Mouse (Mus musculus) gastrocnemius, postnatal 10 days (tissue): ENCODE measurements around the gene Plxnb2. TPM values are rescaled to one million over a fixed set of nuclear protein-coding genes. Genes with fewer than 3 reads are reported as not detected.
A peak's percentile ranks its signal among the peaks of the same experiment; 100 is the strongest.

Source experiments
- DNase-seq: peaks from one replicate; pipeline ENCODE4 v3.0.0; 2021; ENCODE audit warnings: mixed read lengths
- total RNA-seq, 2 experiments: library from RNA; stranded (reverse); gene quantifications; 2 replicates each; pipeline ENCODE4 v1.2.3; 2021

The Plxnb2 gene
- total RNA-seq, 2 experiments from 2014 or later, result 28.9 to 43.0 TPM

GRCm38 (mm10) chr15:89179630-89179964, 991 bp downstream of the Plxnb2 start:
- no peak for DNase-seq

DNA sequence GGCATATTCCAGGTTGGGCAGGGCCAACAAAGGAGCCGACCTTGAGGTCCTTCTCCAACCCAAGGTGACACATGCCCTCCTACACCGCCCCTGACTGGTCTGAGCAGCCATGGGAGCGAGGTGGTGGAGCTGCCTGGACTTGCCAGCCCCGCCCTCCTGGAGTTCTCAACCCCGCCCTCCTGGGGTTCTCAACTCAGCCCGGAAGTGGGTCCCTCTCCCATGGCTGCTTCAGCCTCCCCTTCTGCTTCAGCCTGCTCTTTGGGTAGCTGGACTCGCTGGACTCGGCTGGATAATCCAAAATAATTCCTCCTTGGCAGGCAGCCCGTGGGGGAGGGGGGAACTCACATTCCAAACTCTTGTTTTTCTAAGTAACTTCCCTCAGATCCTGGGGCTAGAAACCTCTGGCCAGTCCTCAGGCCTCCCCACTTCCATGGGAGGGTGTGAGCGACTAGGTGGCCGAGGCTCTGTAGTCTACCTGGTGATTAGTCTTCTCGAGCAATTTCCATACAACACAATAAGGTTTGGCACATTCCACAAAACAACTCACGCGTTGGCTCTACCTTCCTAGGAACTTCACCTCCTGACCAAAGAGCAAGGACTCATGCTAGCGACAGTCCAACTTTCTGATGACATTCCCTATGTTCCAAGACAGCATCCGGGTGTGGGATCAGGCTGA, 1.5 kb downstream of the Plxnb2 start:
- peak; percentile 72 for DNase-seq

GRCm38 (mm10) chr15:89178260-89178860, 2.2 kb downstream of the Plxnb2 start:
- DNase-seq, result no peak

- DNase-seq, result no peak
Measured at GRCm38 (mm10) chr15:89177576-89178259, 2.9 kb downstream of the Plxnb2 start.

GRCm38 (mm10) chr15:89177121-89177520, 3.5 kb downstream of the Plxnb2 start:
- peak; percentile 59 for DNase-seq

DNA sequence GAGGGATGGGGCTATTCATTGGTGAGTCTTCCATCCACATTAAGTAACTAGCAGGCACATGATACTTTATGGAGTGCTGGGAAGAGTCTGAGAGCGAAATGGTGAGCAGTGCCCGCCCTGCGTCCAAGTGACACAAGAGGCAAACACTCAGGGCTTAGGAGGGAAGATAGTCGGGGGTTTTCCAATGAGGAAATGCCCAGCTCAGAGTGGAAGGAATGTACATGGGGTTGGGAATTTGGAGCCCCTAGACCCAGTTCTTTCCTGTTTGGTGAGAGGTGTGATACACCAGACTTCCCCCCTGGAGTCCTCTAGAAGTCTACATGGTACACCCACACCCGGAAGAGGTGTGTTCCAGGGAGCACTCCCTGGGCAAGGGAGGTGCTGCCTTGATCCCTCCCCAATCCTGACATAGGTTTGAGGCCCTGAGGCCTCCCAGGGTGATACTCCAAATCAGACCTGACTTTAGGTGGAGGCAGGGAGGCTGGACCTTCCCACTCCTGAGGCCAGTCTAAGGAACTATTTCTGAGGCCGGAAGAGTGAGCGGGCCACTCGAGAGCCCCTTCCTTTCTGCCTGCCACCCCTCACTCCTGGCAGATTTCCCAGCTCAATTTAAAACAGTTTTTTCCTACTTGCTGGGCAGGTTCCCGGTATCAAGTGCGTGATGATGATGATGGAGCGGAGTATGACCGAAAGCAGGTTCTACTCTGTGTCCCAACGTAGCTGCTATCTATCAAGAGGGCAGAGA, 5.0 kb downstream of the Plxnb2 start:
- no peak for DNase-seq

DNA sequence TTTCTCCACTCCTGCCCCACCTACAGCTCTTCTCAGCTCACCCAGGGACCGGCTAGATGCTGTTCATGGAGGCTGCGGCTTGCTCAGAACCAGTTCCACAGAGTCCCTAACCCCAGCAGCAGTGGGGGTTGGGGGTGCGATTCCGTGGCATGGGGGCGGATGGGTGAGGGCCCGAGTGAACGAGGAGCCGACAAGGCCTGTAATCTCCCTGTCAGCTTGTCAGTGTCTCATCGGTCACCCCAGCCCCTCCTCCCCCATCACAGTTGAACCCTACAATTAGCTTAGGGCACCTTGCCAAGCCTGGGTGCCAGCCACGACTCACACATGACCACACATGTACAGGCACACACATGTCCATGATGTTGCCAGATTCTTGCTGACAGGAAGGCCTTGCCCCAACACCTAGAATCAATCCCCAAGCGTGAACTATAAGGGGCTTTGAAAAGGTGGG, 5.7 kb downstream of the Plxnb2 start:
- no peak for DNase-seq

- DNase-seq, result peak; percentile 54
Measured at GRCm38 (mm10) chr15:89173906-89174214, 6.7 kb downstream of the Plxnb2 start.

GRCm38 (mm10) chr15:89173024-89173905, 7.3 kb downstream of the Plxnb2 start:
- DNase-seq, result peak; percentile 54

DNA sequence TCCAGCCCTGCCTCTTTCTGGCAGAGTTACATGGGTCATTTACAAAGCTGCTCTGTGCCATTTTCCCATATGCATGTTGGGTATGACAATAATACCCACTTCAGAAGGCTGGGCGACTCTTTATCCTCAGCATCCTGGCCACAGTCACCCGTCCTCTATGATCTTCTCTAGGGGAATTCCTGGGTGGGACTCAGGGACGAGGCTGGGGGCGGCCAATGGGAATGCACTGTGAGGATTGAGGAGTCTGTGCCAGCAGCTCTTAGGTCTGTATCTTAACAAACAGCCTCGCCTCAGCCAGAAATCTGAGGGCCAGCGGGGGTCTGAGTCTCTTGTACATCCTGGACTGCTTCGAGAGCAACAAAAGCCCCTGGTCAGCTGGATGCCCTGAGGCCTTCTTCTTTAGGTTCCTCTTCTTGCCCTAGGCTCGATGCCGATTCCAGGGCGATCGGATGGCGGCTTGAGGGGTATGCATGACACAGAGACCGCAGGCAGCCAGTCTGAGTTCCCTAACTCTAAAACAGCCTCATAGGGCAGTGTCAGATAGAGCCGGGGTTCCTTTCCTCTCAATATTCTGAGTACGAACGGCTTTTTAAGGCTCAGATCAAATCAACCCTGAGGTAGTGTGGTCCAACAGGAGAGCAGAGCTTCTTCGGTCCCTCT, 8.2 kb downstream of the Plxnb2 start:
- no peak for DNase-seq

- DNase-seq, result no peak
Measured at GRCm38 (mm10) chr15:89171526-89172051, 9.0 kb downstream of the Plxnb2 start.

- no peak for DNase-seq
Measured at GRCm38 (mm10) chr15:89170102-89170501, 10.5 kb downstream of the Plxnb2 start.

DNA sequence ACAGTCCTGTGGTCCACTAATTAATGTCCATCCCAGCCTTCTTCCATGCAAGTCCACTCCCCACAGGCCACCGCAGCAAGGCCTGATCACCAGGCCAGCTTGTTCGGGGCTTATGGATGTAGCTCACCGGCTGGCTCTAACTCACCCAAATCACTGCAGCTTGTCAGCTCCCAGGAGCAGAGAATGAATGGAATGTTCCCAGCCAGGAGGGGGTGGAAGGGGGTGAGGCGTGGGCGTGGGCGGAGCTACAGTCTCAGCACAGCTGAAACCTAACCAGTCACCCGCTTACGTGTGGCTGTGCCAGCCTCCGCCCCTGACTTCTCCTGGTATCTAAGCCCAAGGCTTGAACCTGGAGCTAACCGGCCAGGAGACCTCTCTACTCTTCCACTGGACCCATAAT, 11.2 kb downstream of the Plxnb2 start:
- DNase-seq, result peak; percentile 65

GRCm38 (mm10) chr15:89168922-89169321, 11.7 kb downstream of the Plxnb2 start:
- DNase-seq, result no peak

DNA sequence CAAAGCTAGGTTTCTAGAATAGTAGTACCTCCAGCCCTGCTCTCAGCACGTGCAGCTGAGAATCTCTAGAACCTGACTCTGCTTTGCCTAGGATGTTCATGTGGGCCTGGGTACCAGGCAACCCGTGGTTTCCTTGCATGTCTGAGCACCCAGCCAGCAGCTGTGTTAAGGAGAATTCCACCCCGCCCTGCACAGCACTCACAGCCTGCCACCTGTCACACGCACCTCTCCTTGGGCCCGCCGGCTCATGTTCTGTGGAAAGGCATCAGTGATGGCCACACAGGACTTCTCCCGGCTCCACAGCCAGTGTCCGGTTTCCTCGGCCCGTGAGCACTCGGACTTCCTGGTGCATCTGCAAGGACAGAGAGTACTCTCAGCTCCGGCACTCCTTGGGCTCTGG, 15.1 kb downstream of the Plxnb2 start:
- no peak for DNase-seq

DNA sequence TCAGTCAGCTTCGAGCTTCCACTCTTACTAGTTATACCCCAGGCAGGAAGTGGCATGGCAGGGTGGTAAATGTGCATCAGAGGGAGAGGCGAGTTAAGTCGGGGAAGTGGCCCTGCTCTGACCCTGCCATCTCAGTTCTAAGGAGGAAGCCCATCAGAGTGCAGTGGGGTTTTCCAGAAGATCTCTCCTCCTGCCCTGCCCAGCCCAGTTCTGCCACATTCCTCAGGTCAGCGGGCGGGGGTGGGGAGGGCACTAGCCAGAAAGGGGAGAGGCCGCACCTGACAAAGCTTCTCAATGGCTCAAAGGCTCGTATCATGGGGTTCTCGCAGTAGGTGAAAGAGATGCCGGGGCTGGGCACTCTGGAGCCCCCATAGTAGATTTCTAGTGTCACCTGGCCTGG, 19.2 kb downstream of the Plxnb2 start:
- DNase-seq, result no peak

DNA sequence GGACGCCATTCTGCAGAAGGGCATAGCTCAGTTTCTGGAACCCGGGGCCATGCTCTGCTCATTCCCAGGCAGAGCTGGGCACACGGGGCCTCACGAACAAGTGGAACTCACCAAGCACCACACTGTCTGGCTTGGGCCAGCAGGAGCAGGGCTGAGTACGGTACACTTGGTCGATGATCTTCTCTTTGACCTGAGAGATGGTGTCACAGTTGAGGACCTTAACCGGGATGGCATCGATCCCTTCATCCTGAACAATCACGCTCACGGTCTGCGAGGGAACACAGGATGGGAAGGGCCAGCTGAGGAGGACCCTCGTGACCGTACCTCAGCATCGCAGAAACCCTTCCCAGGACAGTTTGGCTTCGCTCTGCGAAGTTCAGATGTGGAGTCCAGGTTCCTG, 22.1 kb downstream of the Plxnb2 start:
- no peak for DNase-seq

- DNase-seq, result peak; percentile 77
Measured at GRCm38 (mm10) chr15:89157954-89158353, 22.6 kb downstream of the Plxnb2 start.

DNA sequence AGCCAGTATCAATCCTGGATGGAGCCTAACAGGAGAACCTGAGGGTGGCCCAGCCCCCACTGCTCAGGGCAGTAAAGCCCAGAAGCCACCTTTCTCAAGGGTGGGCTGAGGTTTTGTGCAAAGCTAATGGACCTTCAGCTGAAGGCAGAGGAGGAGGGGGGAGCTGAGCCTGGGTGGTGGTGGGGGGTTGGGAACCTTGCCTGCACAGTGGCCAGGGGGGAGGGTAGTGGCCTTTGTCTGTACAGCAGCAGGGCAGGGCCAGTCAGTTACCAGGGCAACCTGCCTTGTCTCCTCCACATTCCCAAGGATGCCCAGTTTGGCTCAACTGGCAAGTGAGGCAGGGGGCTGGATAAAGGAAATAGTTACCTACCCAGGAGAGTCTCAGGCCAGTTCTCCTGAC, 28.3 kb downstream of the Plxnb2 start:
- no peak for DNase-seq

GRCm38 (mm10) chr15:89150041-89150390, 30.6 kb downstream of the Plxnb2 start:
- no peak for DNase-seq

DNA sequence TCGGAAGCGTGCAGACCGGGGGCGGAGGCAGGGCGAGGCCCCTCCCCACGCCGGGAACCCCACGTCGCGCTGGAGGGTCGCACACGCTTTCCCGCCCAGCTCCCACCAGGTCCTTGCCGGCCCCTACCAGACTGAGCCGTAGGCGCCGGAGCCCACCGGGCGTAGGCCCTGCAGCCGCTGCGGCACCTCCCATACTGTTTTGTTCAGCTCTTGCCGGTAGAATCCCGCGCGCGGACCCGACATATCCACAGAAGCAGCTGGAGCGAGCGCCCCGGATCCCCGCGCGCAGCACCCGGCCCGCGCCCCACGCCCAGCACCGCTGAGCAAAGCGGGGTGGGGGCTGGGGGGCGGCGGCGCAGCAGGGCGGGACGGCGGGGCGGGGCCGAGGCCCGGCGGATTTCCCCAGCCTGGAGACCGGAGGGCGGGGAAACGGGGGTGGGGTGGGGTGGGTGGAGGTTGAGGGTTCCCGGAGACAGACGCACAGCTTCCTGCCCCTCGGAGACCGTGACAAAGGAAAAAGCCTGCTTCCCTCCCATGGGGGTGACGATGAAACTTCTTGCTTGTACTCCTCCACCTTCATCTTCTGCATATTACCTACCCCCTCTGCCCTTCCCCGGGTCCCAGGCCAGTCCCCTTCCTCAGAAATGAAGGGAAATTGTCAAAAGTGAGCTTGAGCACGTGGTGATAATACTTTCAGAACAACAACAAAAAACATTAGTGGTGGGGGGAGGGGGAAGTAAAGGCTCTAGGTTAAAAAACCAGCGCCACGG, 31.1 kb downstream of the Plxnb2 start, which contains the start of gene Mapk11:
TSS of gene Mapk11 (minus strand) at position 358 of the 770 bp plus-strand sequence.
- no peak for DNase-seq
